Mouse (Mus musculus) fibroblast of lung, adult 2 months (primary cell): ENCODE results near the gene Arpin.

Source experiments
- DNase-seq: peaks from one replicate; pipeline ENCODE4 v3.0.0-alpha.2; 2011; ENCODE audit warnings: low read depth

Arpin gene

DNA sequence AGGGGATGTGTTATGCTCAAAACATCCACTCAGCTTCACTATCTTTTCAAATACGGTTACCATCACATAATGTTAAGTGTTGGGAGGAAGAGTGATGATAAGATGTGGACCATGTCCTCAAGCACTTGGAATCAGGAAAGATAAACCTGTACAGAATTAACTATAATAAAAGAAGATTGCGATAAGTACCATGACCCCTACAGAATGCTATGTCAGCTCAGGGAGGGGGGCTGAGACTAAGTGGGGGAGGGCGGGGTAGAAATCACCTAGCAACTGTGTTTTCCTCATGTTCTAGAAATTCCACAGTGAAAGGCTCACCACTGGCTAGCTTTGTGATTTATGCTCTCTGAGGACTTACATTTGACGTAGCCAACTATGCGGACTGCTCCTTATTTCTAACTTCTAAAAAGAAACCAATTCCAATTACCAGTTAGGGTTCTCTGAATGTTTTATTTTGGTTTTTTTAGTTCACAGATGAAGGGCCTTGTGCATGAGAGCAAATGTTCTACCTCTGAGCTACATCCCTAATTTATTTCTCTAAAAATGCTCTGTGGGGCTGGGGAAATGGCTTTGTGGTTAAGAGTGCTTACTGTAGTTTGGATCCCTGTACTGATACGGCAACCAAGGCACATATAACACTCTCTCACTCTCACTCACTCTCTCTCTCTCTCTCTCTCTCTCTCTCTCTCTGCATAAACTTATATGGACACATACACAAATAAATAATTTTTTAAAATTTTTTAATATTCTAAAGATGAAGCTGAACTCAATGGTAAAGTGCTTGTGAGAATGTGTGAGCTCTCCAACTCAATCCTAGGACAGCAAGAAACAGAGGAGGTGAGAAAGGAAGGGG, 42.4 kb downstream of the Arpin start:
- no peak for DNase-seq

GRCm38 (mm10) chr7:79890436-79891221, 44.5 kb downstream of the Arpin start:
- no peak for DNase-seq

GRCm38 (mm10) chr7:79888603-79889002, 46.6 kb downstream of the Arpin start:
- no peak for DNase-seq

- DNase-seq = no peak
Measured at GRCm38 (mm10) chr7:79883613-79884334, 51.4 kb downstream of the Arpin start.

- no peak for DNase-seq
Measured at GRCm38 (mm10) chr7:79881901-79882300, 53.3 kb downstream of the Arpin start.

- DNase-seq = peak; percentile 98
Measured at GRCm38 (mm10) chr7:79880998-79881397, 54.2 kb downstream of the Arpin start.

- no peak for DNase-seq
Measured at GRCm38 (mm10) chr7:79880033-79880432, 55.1 kb downstream of the Arpin start.

- no peak for DNase-seq
Measured at GRCm38 (mm10) chr7:79878455-79879025, 56.6 kb downstream of the Arpin start.
